Mouse (Mus musculus) forebrain, embryonic 10.5 days (tissue): ENCODE data around the gene Crybg2. TPM values are rescaled to one million over a fixed set of nuclear protein-coding genes. Genes with fewer than 3 reads are reported as not detected.

Source experiments
- DNase-seq: peaks from one replicate; pipeline ENCODE4 v3.0.0-alpha.2; 2017; ENCODE audit warnings: low spot score; ENCODE audit errors: extremely low spot score
- H3K27ac ChIP-seq: fragments of 300-500 bp; sonication (generic); 2 replicates; pipeline ENCODE4 v1.5.1; 2016; ENCODE audit warnings: mild to moderate bottlenecking
- H3K27me3 ChIP-seq: fragments of 300-500 bp; sonication (generic); 2 replicates; pipeline ENCODE4 v1.6.1; 2016; ENCODE audit warnings: mild to moderate bottlenecking; ENCODE audit not compliant: poor library complexity, severe bottlenecking
- H3K36me3 ChIP-seq: fragments of 300-500 bp; sonication (generic); replicated peaks from 2 replicates; pipeline ENCODE4 v1.6.1; 2016; ENCODE audit warnings: mild to moderate bottlenecking, moderate library complexity
- H3K4me1 ChIP-seq: fragments of 300-500 bp; sonication (generic); 2 replicates; pipeline ENCODE4 v1.6.1; 2016
- H3K4me3 ChIP-seq: fragments of 300-500 bp; sonication (generic); 2 replicates; pipeline ENCODE4 v1.5.1; 2016; ENCODE audit warnings: mild to moderate bottlenecking, moderate library complexity
- H3K9me3 ChIP-seq: fragments of 300-500 bp; sonication (generic); 2 replicates; pipeline ENCODE4 v1.6.1; 2016; ENCODE audit warnings: mild to moderate bottlenecking, moderate library complexity
- WGBS: fragments of 180-500 bp; shearing (Covaris S2); methylation state at CpG from one replicate; pipeline ENCODE4 v1.1.7; 2016; 5-methylcytosine and 5-hydroxymethylcytosine counted together
- polyA plus RNA-seq: library from polyadenylated mRNA; unstranded; fragments of >200 nt; fragmentation: Nextera tagmentation; extraction: Ambion mirVana; gene quantifications from 2 replicates; pipeline ENCODE4 v1.2.1, GENCODE M21; 2016

Gene Crybg2
- polyA plus RNA-seq, 1 experiment from 2014 or later, result 1.7 TPM

DNA sequence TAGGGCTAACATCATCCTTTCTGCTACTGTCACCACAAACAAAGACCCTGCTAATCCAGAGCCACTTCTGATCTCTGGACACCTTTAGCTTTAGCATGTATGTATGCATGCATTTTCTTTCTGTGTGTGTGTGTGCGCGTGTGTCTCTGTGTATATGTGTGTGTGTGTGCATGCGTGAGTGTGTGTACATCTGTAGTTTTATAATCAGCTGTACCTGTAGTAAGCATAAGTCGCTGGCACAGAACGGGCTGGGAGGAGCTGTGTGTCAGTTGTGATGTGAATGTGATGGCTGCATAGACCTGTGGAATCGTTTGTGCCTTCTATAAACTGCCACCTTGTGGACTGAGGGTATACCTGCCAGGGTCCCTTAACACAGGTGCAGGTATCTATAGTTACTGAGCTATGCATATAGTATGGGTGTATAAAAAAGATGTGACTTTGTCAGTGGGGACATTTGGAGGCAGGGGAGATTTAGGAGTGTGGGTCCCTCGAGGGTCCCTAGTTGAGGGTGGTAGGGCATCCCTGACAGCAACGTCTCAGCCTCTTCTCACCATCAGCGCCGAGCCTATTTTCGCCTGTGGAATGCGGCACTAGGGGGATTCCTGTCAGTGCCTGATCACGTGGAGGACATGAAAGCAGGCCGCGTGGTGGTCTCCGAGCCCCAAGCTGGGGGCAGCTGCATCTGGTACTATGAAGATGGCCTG, 30.1 kb downstream of the Crybg2 start:
- H3K27ac ChIP-seq, result no peak overlapping the region
- no peaks in the 10 kb centered on the region for H3K9me3 ChIP-seq
- H3K4me3 ChIP-seq, result no peak overlapping the region
- DNase-seq, result no peak
- H3K27me3 ChIP-seq, result no peaks in the 10 kb centered on the region
- H3K4me1 ChIP-seq, result no peaks in the 10 kb centered on the region
- whole genome bisulfite sequencing, result 88% methylated on average over 16 of the region's 16 CpGs
- no peaks in the 10 kb centered on the region for H3K36me3 ChIP-seq

DNA sequence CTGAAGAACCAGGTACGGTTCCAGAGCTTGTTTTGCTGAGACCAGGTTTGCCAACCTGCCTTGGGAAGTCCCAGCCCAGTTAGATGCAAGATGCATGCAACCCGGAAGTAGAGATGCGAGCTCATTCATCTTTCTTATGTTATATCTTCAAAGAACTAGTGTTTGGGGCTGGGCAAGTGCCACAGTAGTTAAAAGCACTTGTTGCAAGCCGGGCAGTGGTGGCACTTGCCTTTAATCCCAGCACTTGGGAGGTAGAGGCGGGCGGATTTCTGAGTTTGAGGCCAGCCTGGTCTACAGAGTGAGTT, 30.6 kb downstream of the Crybg2 start:
- H3K4me3 ChIP-seq, result no peak overlapping the region
- WGBS, result 90% methylated on average over 6 of the region's 6 CpGs
- no peaks in the 10 kb centered on the region for H3K27me3 ChIP-seq
- DNase-seq, result no peak
- no peaks in the 10 kb centered on the region for H3K4me1 ChIP-seq
- no peak overlapping the region for H3K27ac ChIP-seq
- H3K9me3 ChIP-seq, result no peaks in the 10 kb centered on the region
- H3K36me3 ChIP-seq, result no peaks in the 10 kb centered on the region

DNA sequence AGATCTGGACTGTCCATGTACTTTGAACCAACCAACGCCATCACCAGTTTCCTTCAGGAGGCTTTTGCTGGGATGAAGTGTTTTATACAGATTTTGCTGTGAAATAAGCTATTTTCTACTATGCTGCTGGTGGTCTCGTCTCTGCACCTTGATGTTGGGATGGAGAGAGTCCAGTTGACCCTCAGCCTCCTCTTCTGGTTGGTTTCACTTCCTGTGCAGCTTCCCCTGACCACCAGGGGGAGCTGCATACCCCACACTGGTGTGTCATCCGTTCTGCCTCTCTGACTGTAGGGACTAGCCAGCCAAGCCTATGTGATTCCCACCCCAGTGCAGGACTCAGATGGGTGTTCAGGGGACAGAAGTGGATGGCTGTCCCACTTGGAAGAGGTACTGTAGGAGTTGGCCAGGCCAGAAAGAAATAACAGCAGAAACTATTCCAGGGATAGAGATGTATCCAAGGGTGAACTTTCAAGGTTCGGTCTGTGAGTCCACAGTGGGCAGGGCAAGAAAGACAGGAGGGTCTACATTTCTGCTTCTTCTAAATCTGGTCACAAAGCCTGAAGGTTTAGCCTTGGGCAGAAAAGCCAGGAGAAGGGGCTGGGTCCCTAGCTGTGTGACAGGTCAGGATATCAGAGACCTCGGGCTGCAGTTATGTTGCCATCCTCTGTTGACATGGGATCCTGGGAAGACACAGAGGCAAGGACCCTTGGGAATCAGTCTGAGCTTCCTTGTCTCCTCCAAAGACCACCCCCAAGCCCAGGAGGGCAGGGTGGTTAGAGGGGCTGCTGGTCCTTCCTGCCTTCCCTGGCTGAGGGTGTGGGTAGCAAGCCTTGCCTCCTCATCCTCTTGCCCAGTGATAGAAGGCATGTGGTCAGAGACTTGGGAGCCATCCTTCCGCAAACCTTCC, 32.0 kb downstream of the Crybg2 start:
- H3K4me1 ChIP-seq, result no peaks in the 10 kb centered on the region
- no peaks in the 10 kb centered on the region for H3K9me3 ChIP-seq
- H3K4me3 ChIP-seq, result no peak overlapping the region
- DNase-seq, result no peak
- no peak overlapping the region for H3K27ac ChIP-seq
- H3K36me3 ChIP-seq, result no peaks in the 10 kb centered on the region
- H3K27me3 ChIP-seq, result no peaks in the 10 kb centered on the region
- WGBS, result 73% methylated on average over 6 of the region's 6 CpGs

DNA sequence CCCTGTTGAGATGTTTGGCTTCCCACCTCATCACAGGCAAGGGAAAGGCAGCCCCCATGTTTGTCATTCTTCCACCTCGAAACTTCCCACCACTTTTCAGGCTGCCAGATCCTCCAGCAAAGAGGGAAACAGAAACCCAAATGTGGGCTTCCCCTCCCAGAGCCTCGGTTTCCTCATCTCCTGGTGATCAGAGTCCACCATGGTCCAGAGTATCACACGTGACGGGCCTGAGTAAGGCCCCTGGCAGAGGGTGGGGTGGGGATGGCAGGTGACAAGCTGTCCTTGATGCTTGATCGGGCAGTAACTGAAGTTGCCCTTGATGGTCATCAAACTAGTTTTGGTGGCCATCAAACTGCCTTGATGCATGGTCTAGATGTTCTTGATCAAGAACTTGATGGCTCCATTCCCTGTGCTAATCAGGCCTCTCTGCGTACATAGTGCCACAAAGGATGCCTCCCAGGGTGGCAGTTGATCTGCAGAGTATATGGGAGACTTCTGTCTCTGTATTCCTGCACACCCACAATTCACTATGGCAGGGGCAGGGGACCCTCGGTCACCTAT, 33.5 kb downstream of the Crybg2 start:
- Histone ChIP-seq H3K36me3 (no peaks in the 10 kb centered on the region), H3K9me3 (no peaks in the 10 kb centered on the region), H3K4me1 (no peaks in the 10 kb centered on the region), H3K4me3 (no peak overlapping the region), H3K27ac (no peak overlapping the region), H3K27me3 (no peaks in the 10 kb centered on the region)
- no peak for DNase-seq
- WGBS, result 90% methylated on average over 7 of the region's 7 CpGs

DNA sequence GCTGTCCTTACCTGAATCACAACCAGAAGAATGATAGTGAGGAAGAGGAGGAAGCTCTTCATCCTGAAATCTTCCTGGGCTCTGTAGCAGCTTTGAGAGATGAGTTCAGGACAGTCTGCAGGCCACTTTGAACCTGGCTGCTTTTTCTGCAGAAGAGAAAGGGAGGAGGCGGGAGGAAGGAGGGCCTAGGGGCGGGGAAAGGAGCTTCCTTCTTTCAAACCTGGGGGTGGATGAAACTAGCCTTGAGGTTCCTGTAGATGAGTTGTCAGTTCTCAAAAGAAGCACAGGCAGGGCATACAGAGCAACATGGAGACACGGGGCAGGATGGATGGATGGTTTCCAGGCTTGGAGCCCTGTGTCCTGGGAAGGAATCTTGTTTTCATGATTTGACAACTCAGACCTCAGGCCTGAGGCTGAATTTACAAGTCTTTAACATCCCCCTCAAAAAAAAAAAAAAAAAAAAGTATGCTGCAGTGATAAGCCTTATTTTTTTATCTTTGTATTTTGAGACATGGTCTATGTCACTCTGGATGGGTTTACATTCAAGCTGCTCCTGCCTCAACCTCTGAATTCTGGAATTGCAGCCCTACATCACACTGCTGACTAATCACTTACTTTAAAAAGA, 34.4 kb downstream of the Crybg2 start, which contains the start of gene Cd52:
Cd52 (minus strand) TSS at position 160 of the 625 bp plus-strand sequence.
- Histone ChIP-seq H3K27ac (no peak within 1 kb of the TSS), H3K36me3 (no peaks in the 10 kb centered on the region), H3K4me1 (no peaks in the 10 kb centered on the region), H3K27me3 (no peaks in the 10 kb centered on the region), H3K4me3 (no peak within 1 kb of the TSS), H3K9me3 (no peaks in the 10 kb centered on the region)
- 69% methylated on average over 3 of the region's 3 CpGs for whole genome bisulfite sequencing
- DNase-seq, result no peak

DNA sequence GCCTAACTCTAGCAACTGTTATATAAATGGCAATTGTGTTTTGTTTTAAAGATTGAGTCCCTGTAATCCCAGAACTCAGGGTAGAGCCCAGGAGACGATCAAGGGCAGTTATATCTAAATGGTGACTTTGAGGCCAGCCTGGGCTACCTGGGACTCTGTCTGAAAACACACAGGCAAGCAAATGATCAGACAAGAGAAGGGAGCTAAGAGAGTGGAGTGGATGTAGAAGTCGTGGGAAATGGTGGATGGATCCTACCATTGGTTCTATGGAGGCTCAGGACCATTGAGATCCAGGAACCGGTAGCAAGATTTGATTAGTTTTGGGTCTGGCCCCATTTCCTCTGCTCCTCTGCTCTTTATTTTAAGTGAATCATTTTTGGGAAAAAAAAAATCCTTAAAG, 35.5 kb downstream of the Crybg2 start:
- H3K27me3 ChIP-seq, result no peaks in the 10 kb centered on the region
- H3K9me3 ChIP-seq, result no peaks in the 10 kb centered on the region
- no peak overlapping the region for H3K4me3 ChIP-seq
- H3K4me1 ChIP-seq, result no peaks in the 10 kb centered on the region
- 88% methylated on average over 3 of the region's 3 CpGs for WGBS
- no peak for DNase-seq
- H3K27ac ChIP-seq, result no peak overlapping the region
- no peaks in the 10 kb centered on the region for H3K36me3 ChIP-seq

DNA sequence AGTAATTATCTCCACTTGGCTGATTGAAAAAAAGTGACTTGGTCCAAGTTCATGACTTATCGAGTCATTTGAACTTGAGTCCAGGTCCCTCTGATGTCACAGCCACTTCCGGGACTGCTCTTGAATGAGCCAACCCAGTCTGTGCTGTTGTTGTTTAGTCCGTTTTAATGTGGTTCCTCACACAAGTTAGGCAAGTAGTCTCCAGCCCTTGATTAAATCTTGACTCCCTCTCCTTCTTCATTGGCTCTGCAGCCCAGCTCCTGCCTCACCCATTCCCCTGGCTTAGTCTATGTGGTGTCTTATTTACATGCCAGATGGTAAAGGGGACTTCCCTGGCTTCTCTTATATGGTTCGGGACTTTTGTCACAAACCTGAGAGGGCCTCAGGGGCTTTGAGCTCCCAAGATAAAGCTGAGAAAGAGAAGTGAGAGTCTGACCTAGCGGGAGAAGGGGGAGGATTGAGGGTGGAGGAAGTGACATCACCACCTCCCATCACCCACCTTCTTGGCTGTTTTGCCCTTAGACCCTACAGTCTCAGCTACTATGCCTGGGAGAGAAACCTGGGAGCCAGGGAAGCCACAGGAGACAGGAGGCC, 36.5 kb downstream of the Crybg2 start:
- no peaks in the 10 kb centered on the region for H3K27me3 ChIP-seq
- no peak overlapping the region for H3K27ac ChIP-seq
- WGBS, result 79% methylated on average over 5 of the region's 5 CpGs
- H3K36me3 ChIP-seq, result no peaks in the 10 kb centered on the region
- H3K4me1 ChIP-seq, result no peaks in the 10 kb centered on the region
- no peak for DNase-seq
- H3K9me3 ChIP-seq, result no peaks in the 10 kb centered on the region
- H3K4me3 ChIP-seq, result no peak overlapping the region

DNA sequence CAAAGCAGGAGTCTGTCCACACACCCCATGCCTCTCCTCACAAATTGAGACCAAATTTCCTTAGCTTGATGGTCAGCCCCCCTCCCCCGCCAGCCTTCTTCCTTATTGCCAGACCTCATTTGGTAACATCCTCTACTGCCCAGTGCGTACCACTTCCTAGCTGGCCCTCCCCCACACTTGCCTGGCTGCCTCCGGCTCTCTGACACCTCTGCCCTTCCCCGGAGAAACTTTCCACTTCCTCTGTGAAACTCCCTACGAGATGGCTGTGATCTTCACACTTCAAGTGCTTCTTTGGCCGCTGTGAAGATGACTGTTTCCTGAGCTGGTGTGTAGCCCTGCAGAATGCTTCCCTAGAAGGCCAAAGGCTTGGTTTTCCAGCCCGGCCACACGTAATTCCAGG, 38.0 kb downstream of the Crybg2 start:
- no peaks in the 10 kb centered on the region for H3K36me3 ChIP-seq
- H3K27ac ChIP-seq, result no peak overlapping the region
- peaks cover 10% of the 10 kb centered on the region for H3K4me1 ChIP-seq
- WGBS, result 74% methylated on average over 8 of the region's 8 CpGs
- no peak overlapping the region for H3K4me3 ChIP-seq
- no peak for DNase-seq
- no peaks in the 10 kb centered on the region for H3K27me3 ChIP-seq
- no peaks in the 10 kb centered on the region for H3K9me3 ChIP-seq

DNA sequence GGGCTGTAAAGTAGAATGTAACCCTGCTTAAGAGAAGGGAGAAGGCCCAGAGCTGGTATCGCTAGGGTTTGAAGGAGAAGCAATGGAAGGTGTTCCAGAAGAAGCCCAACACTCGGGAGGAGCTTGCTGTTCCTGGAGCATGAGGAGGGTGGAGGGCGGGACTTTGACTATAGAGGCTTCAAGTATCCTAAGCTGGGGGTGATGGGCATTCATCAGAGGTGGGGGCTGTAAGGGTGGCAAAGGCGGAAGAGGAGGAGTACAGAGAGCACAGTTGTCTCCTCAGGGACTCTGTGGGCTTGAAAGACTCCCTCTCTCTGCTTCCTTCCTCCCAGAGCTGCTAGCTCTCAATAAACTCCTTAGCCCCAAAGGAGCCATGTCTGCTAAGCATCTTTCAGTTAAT, 39.6 kb downstream of the Crybg2 start:
- Histone ChIP-seq H3K27ac (no peak overlapping the region), H3K9me3 (no peaks in the 10 kb centered on the region), H3K4me3 (no peak overlapping the region), H3K4me1 (peaks cover 10% of the 10 kb centered on the region), H3K36me3 (no peaks in the 10 kb centered on the region), H3K27me3 (no peaks in the 10 kb centered on the region)
- DNase-seq, result no peak
- 83% methylated on average over 4 of the region's 4 CpGs for WGBS

DNA sequence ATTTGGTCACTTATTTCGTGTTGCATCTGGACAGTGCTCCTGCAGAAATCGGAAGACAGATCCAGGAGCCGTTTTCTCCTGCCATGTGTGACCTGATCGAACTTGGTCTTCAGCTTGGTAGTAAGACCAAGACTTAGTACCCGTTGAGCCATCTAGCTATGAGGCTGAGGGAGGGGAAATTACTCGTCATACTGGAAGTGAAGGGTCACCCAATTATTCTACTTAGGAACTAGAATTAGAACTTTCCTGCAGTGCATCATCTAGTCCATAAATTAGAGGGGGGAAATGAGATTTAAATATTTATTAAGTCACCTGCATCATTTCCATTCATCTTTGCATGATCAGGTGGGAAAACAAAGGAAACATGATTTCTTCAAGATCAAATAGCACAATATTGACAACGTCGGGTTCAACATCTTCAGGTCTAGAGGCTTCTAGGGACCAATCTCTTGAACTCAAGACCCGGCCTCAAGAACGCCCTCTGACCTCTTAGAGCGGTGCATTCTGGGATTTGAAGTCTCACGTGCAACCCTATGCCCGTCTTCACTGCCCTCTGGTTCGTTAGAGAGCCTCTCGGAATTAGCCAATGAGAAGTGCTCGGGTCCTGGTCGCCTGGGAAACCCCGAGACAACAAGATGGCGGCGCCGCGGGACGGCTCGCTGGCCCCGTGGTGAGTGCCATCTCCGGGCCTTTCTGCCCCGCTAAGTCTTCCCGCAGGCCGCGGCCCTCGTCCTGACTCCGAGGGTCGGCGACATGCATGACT, 41.5 kb downstream of the Crybg2 start, which contains the start of gene Ubxn11:
Ubxn11 (plus strand) TSS at position 592 of the 763 bp plus-strand sequence.
- 17% methylated on average over 34 of the region's 34 CpGs for WGBS
- Histone ChIP-seq H3K9me3 (no peaks in the 10 kb centered on the region), H3K4me3 (peak within 1 kb of the TSS; percentile 88), H3K27ac (peak within 1 kb of the TSS; percentile 82), H3K27me3 (no peaks in the 10 kb centered on the region), H3K4me1 (peaks cover 22% of the 10 kb centered on the region), H3K36me3 (no peaks in the 10 kb centered on the region)
- DNase-seq, result peak; percentile 92

DNA sequence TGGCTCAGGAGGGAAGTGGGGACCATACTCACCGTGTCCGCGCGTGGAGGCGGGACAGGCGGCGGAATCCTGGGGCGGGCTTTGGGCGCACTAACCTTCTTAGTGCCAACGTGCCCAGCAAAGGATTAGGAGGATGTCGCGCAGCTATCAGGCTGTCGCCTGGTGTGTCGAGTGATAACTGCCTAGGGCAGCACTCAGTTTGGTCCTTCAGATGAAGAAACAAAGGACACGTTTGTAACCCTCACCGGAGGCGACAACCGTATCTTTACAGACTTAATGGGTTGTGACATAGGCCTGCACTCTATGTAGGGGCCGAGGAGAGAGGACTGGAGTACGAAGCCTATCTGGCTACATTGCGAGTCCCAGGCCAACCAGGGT, 42.1 kb downstream of the Crybg2 start:
- no peaks in the 10 kb centered on the region for H3K36me3 ChIP-seq
- WGBS, result 4% methylated on average over 21 of the region's 21 CpGs
- peak overlapping the region; percentile 88 for H3K4me3 ChIP-seq
- H3K27me3 ChIP-seq, result no peaks in the 10 kb centered on the region
- no peak for DNase-seq
- peaks cover 23% of the 10 kb centered on the region for H3K4me1 ChIP-seq
- no peaks in the 10 kb centered on the region for H3K9me3 ChIP-seq
- H3K27ac ChIP-seq, result peak overlapping the region; percentile 82

DNA sequence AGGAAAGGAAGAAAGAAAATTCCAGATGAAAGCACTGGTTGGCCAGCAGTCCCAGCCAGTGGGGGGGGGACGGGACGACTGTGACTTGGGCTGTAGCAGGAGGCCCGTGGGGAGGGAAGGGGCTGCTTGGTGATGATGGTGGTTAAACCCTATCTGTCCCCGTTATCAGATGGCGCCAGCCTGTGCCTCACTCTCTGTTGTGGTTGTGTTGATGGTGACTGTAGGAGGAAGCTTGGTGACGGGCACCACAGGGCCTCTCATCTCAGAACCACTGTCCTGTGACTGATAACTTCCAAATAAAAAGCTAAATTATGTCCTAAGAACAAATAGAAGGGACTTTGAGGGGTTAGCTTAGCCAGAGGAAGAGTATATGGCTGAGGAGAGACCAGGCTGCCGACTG, 45.5 kb downstream of the Crybg2 start:
- WGBS, result 78% methylated on average over 7 of the region's 7 CpGs
- Histone ChIP-seq H3K4me3 (no peak overlapping the region), H3K27me3 (no peaks in the 10 kb centered on the region), H3K9me3 (no peaks in the 10 kb centered on the region), H3K27ac (no peak overlapping the region), H3K36me3 (no peaks in the 10 kb centered on the region), H3K4me1 (peaks cover 50% of the 10 kb centered on the region)
- no peak for DNase-seq
